Comparison of ENCODE assay signal across 37 mouse cellular contexts in the genomic region with DNA sequence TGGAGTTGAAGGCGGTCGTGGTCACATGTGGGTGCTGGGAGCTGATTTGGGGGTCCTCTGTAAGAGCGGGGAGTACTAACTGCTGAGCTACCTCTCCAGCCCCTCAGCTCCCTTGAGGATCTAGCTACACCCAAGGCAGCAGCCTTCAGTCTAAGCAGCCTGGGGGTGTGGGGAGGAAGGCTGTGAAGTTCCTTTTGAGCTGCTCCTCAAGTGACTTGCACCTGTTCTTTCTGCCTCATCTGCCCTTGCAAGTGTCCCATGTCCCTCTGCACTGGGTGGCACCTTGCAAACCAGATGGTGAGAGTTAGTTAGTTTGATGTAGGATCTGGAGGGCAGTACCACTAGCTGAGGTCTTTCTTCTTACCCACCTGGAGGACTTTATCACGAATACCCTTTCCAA. TPM values are rescaled to one million over a fixed set of nuclear protein-coding genes. Genes with fewer than 3 reads are reported as not detected.
"Had no signal": no experiment of that assay in that cellular context is flagged by ENCODE, and none has a peak within 500 bp of the region (broad histone marks: within the 10 kb centered on the region; RNA-seq: fewer than 3 reads in every experiment).

No protein-coding gene starts in this region.

- H3K36me3 ChIP-seq: intestine, embryonic 15.5 days had no signal

- H3K27me3 ChIP-seq: heart, embryonic 12.5 days; hindbrain, embryonic 12.5 days; intestine, embryonic 15.5 days; limb, embryonic 13.5 days; limb, embryonic 15.5 days had no signal

- DNase-seq: forebrain, postnatal 0 days; gastrocnemius, postnatal 14 days; gastrocnemius, postnatal 36 days; heart, adult 18-20 months; heart, postnatal 10 days; heart, postnatal 4 days; kidney, adult 18-20 months; kidney, adult 8-10 months; kidney, postnatal 10 days; kidney, postnatal 4 days; left cerebral cortex, postnatal 4 days had no signal

- H3K4me3 ChIP-seq: heart, embryonic 10.5 days; heart, embryonic 12.5 days; hindbrain, embryonic 10.5 days; hindbrain, embryonic 12.5 days; intestine, embryonic 15.5 days; layer of hippocampus, adult 2 months; limb, embryonic 13.5 days; limb, embryonic 15.5 days had no signal

- H3K4me2 ChIP-seq: heart, embryonic 12.5 days; hindbrain, embryonic 12.5 days; hindbrain, embryonic 14.5 days; intestine, embryonic 15.5 days; limb, embryonic 13.5 days; limb, embryonic 15.5 days had no signal

RNA-seq across cellular contexts. Expression of a gene that starts 55.0 kb away (rescaled TPM):
- total RNA-seq: forebrain, postnatal 0 days; gastrocnemius, adult 18-20 months; gastrocnemius, adult 8-10 months; gastrocnemius, postnatal 14 days; gastrocnemius, postnatal 36 days; granulocyte monocyte progenitor cell, adult 5-6 weeks; heart, postnatal 25 days; heart, postnatal 4 days; layer of hippocampus, adult 2 months; layer of hippocampus, postnatal 25 days; left cerebral cortex, adult 18-20 months; left cerebral cortex, adult 8-10 months; left cerebral cortex, postnatal 10 days; left cerebral cortex, postnatal 25 days; left cerebral cortex, postnatal 4 days had no signal
- polyA plus RNA-seq: forebrain, postnatal 0 days; heart, embryonic 10.5 days; heart, embryonic 12.5 days; heart, embryonic 14.5 days; heart, embryonic 16.5 days; hindbrain, embryonic 12.5 days; hindbrain, embryonic 14.5 days; hindbrain, embryonic 16.5 days; inflammation-experienced regulatory T-cells, adult 6 months; kidney, embryonic 14.5 days; kidney, embryonic 16.5 days; limb, embryonic 11.5 days; limb, embryonic 13.5 days; limb, embryonic 15.5 days had no signal

RNA-seq across cellular contexts. Expression of a gene that starts 58.3 kb away (rescaled TPM):
- total RNA-seq: forebrain, postnatal 0 days; gastrocnemius, adult 18-20 months; gastrocnemius, adult 8-10 months; gastrocnemius, postnatal 14 days; gastrocnemius, postnatal 36 days; layer of hippocampus, postnatal 10 days; left cerebral cortex, adult 18-20 months had no signal
- polyA plus RNA-seq: forebrain, postnatal 0 days; heart, embryonic 14.5 days; heart, embryonic 16.5 days; hindbrain, embryonic 12.5 days; inflammation-experienced regulatory T-cells, adult 6 months; kidney, embryonic 14.5 days; limb, embryonic 13.5 days; limb, embryonic 15.5 days had no signal
